Mouse (Mus musculus) testis, adult 2 months (tissue): ENCODE results near the gene Alk.

Experiments used
- CTCF ChIP-seq: fragments of 200-500 bp; IDR thresholded peaks from 2 replicates; pipeline ENCODE4 v1.5.1; 2012; ENCODE audit warnings: low read depth, mild to moderate bottlenecking, inconsistent platforms, low read length, moderate library complexity; ENCODE audit not compliant: control insufficient read depth, insufficient read depth, insufficient replicate concordance
- POLR2A ChIP-seq: fragments of 200-500 bp; IDR thresholded peaks from 2 replicates; pipeline ENCODE4 v1.6.1; 2012; ENCODE audit warnings: low read depth, mild to moderate bottlenecking, inconsistent platforms, low read length, moderate library complexity; ENCODE audit not compliant: control insufficient read depth

- TF ChIP-seq CTCF: no peak
- TF ChIP-seq POLR2A: no peak
These were observed 43.0 kb downstream of the Alk start for GRCm38 (mm10) chr17:72561471-72561870.
